In genomic region chr17:48325093-48325492, GRCm38 (mm10) we compare ENCODE assay signal across 25 mouse cellular contexts. TPM values are rescaled to one million over a fixed set of nuclear protein-coding genes. Genes with fewer than 3 reads are reported as not detected.
DNase-seq lines count a peak whose midpoint lies in the region; ATAC-seq and TF ChIP-seq lines count a peak whose summit lies in the region.
"Had no signal": no experiment of that assay in that cellular context is flagged by ENCODE, and none has a peak within 500 bp of the region (broad histone marks: within the 10 kb centered on the region; RNA-seq: fewer than 3 reads in every experiment).

No protein-coding gene starts in this region.

- H3K79me2 ChIP-seq in CH12.LX (replicated peaks; ENCODE audit: control insufficient read depth, extremely low read depth, insufficient read depth, poor library complexity, severe bottlenecking): no peaks in the 10 kb centered on the region

- dilution Hi-C loops in CH12.LX (cut with MboI; ENCODE audit: extremely low pct_ligation_motif_present, extremely low pct_unique_long_range_greater_than_20kb, low sequenced_read_pairs): no loop called here

- TF ChIP-seq EP300 in liver, postnatal 0 days (IDR thresholded peaks at IDR 0.05; ENCODE audit: low read depth): no peak
- no peak for TF ChIP-seq EP300 in CH12.LX (IDR thresholded peaks at IDR 0.05; ENCODE audit: low read length)

- 85% methylated on average over 6 of the region's 6 CpGs for WGBS in liver, postnatal 0 days (ENCODE audit: insufficient replicate concordance)
- 86% methylated on average over 6 of the region's 6 CpGs for WGBS in bone marrow, adult 2 months
- 92% methylated on average over 6 of the region's 6 CpGs for WGBS in cerebellum, adult 2 months

- in situ Hi-C loops in CH12.LX (cut with MboI; ENCODE audit: low pct_ligation_motif_present, low pct_unique_long_range_greater_than_20kb, low sequenced_read_pairs): no loop called here

- H3K9me3 ChIP-seq in liver, postnatal 0 days (ENCODE audit: low read length): no peaks in the 10 kb centered on the region
- no peaks in the 10 kb centered on the region for H3K9me3 ChIP-seq in CH12.LX (replicated peaks; ENCODE audit: low read length)
- H3K9me3 ChIP-seq: embryonic facial prominence, embryonic 10.5 days; embryonic facial prominence, embryonic 12.5 days; forebrain, embryonic 13.5 days; forebrain, embryonic 15.5 days; G1E had no signal

- TF ChIP-seq POLR2A in CH12.LX (IDR thresholded peaks at IDR 0.05; ENCODE audit: low read depth, low read length): no peak
- TF ChIP-seq POLR2A in bone marrow, adult 2 months (IDR thresholded peaks at IDR 0.05; ENCODE audit: borderline replicate concordance, control insufficient read depth, low read depth, low read length): no peak
- TF ChIP-seq POLR2A in cerebellum, adult 2 months (IDR thresholded peaks at IDR 0.05; ENCODE audit: borderline replicate concordance, insufficient read depth, low read length): no peak

- ATAC-seq in liver, postnatal 0 days: no peak
- ATAC-seq: forebrain, embryonic 13.5 days; forebrain, embryonic 15.5 days; forebrain, postnatal 0 days; Patski had no signal

- H3K4me2 ChIP-seq in liver, postnatal 0 days (ENCODE audit: low read depth, low read length): peak overlapping the region; percentile 22; the same call in 1 of the 2 replicates
- no peak overlapping the region for H3K4me2 ChIP-seq in CH12.LX (ENCODE audit: insufficient read depth, low read depth, poor library complexity, severe bottlenecking)
- H3K4me2 ChIP-seq: embryonic facial prominence, embryonic 12.5 days; forebrain, embryonic 13.5 days; forebrain, embryonic 15.5 days had no signal

- H3K4me1 ChIP-seq in liver, postnatal 0 days (ENCODE audit: insufficient read depth): peaks cover 17% of the 10 kb centered on the region
- peaks cover 3 to 27% of the 10 kb centered on the region in 2 experiments; a peak in 3 of 4 replicates for H3K4me1 ChIP-seq in CH12.LX (ENCODE audit: control insufficient read depth in 1 of 2, insufficient read depth in 2 of 2)
- peaks cover 7% of the 10 kb centered on the region; the same call in 1 of the 2 replicates for H3K4me1 ChIP-seq in bone marrow, adult 2 months (ENCODE audit: control insufficient read depth, insufficient read depth, low read length)
- H3K4me1 ChIP-seq in cerebellum, adult 2 months (ENCODE audit: control insufficient read depth, insufficient read depth, low read length): no peaks in the 10 kb centered on the region
- H3K4me1 ChIP-seq: embryonic facial prominence, embryonic 12.5 days; forebrain, embryonic 13.5 days; forebrain, embryonic 15.5 days had no signal

- TF ChIP-seq CTCF in liver, postnatal 0 days (IDR thresholded peaks at IDR 0.05; ENCODE audit: low read depth): no peak
- no peak for TF ChIP-seq CTCF in CH12.LX (conservative IDR thresholded peaks at IDR 0.05 in 1 of 2, IDR thresholded peaks at IDR 0.05 in 1 of 2; ENCODE audit: low read depth in 2 of 2, low read length in 2 of 2)
- TF ChIP-seq CTCF in bone marrow, adult 2 months (IDR thresholded peaks at IDR 0.05; ENCODE audit: control insufficient read depth, insufficient read depth, low read length): no peak
- TF ChIP-seq CTCF in cerebellum, adult 2 months (IDR thresholded peaks at IDR 0.05; ENCODE audit: borderline replicate concordance, insufficient read depth, low read depth, low read length): no peak

- no peaks in the 10 kb centered on the region for H3K36me3 ChIP-seq in liver, postnatal 0 days (replicated peaks; ENCODE audit: insufficient read depth, low read length)
- H3K36me3 ChIP-seq in CH12.LX (replicated peaks in 1 of 2; ENCODE audit: control insufficient read depth in 1 of 2, insufficient read depth in 1 of 2, low read length in 1 of 2): peaks cover 0 to 7% of the 10 kb centered on the region in 2 experiments
- H3K36me3 ChIP-seq: embryonic facial prominence, embryonic 10.5 days; embryonic facial prominence, embryonic 12.5 days; forebrain, embryonic 15.5 days had no signal

- no peak overlapping the region for H3K4me3 ChIP-seq in liver, postnatal 0 days (ENCODE audit: low read depth, low read length)
- H3K4me3 ChIP-seq in CH12.LX (replicated peaks in 1 of 3; ENCODE audit: low read depth in 2 of 3, low read length in 2 of 3, poor library complexity in 1 of 3): no peak overlapping the region
- no peak overlapping the region for H3K4me3 ChIP-seq in bone marrow, adult 2 months (replicated peaks; ENCODE audit: control insufficient read depth, low read depth, low read length)
- H3K4me3 ChIP-seq in cerebellum, adult 2 months (replicated peaks; ENCODE audit: insufficient read depth, low read depth, low read length): no peak overlapping the region
- H3K4me3 ChIP-seq: embryonic facial prominence, embryonic 10.5 days; embryonic facial prominence, embryonic 12.5 days; forebrain, embryonic 13.5 days; forebrain, embryonic 15.5 days had no signal

- TF ChIP-seq RAD21 in CH12.LX (IDR thresholded peaks at IDR 0.05; ENCODE audit: low read depth, low read length): no peak

- DNase-seq in liver, postnatal 0 days: no peak
- no peak for DNase-seq in liver
- no peak for DNase-seq in CH12.LX (ENCODE audit: extremely low read depth)
- no peak for DNase-seq in gastrocnemius, postnatal 4 days (ENCODE audit: low spot score in 2 of 2)
- DNase-seq in cerebellum, adult 2 months: no peak
- DNase-seq: adrenal gland, adult 8-10 months; adrenal gland, postnatal 14 days; adrenal gland, postnatal 36 days; B cell, adult 2 months; cerebellum, adult 11 months; cerebellum, adult 18-20 months; cerebellum, adult 9-10 months; cerebellum, postnatal 10 days; cerebellum, postnatal 25 days; forebrain, postnatal 0 days had no signal

- H3K27ac ChIP-seq in liver, postnatal 0 days (ENCODE audit: low read depth): peak overlapping the region; percentile 51; the same call in 1 of the 2 replicates
- no peak overlapping the region for H3K27ac ChIP-seq in CH12.LX (ENCODE audit: insufficient read depth, low read depth)
- H3K27ac ChIP-seq in bone marrow, adult 2 months (ENCODE audit: control insufficient read depth, insufficient read depth, low read depth, low read length, poor library complexity): peak overlapping the region; percentile 71
- no peak overlapping the region for H3K27ac ChIP-seq in cerebellum, adult 2 months (ENCODE audit: insufficient read depth, low read length)
- H3K27ac ChIP-seq: embryonic facial prominence, embryonic 10.5 days; embryonic facial prominence, embryonic 12.5 days; forebrain, embryonic 13.5 days; forebrain, embryonic 15.5 days had no signal

- H3K27me3 ChIP-seq in liver, postnatal 0 days (ENCODE audit: insufficient read depth, low read length): no peaks in the 10 kb centered on the region
- peaks cover 5% of the 10 kb centered on the region for H3K27me3 ChIP-seq in CH12.LX (replicated peaks)
- no peaks in the 10 kb centered on the region for H3K27me3 ChIP-seq in cerebellum, adult 2 months (ENCODE audit: control insufficient read depth, insufficient read depth, low read length)
- H3K27me3 ChIP-seq: embryonic facial prominence, embryonic 12.5 days; forebrain, embryonic 13.5 days; forebrain, embryonic 15.5 days had no signal

- no peak overlapping the region for H3K9ac ChIP-seq in liver, postnatal 0 days (replicated peaks)
- H3K9ac ChIP-seq in CH12.LX (ENCODE audit: insufficient read depth, low read depth): no peak overlapping the region
- H3K9ac ChIP-seq: embryonic facial prominence, embryonic 12.5 days; forebrain, embryonic 13.5 days; forebrain, embryonic 15.5 days; forebrain, postnatal 0 days had no signal

TF ChIP-seq in CH12.LX, 34 proteins besides CTCF, POLR2A, EP300 and RAD21:
- TF ChIP-seq MAFK (IDR thresholded peaks at IDR 0.05; ENCODE audit: insufficient replicate concordance, low read length) (peak; percentile 78), ZKSCAN1 (IDR thresholded peaks at IDR 0.05; ENCODE audit: borderline replicate concordance, low read depth, low read length) (no peak), JUND (conservative IDR thresholded peaks at IDR 0.05; ENCODE audit: low read depth, low read length) (no peak), ELF1 (IDR thresholded peaks at IDR 0.05; ENCODE audit: low read depth, low read length) (no peak), CHD2 (IDR thresholded peaks at IDR 0.05; ENCODE audit: low read length) (no peak), E2F4 (IDR thresholded peaks at IDR 0.05; ENCODE audit: insufficient replicate concordance, low read depth, low read length) (no peak)

RNA-seq across cellular contexts. Expression of gene B430306N03Rik, which starts 9.2 kb away (rescaled TPM):
- 4.7 and 5.1 TPM in 2 replicates for polyA plus RNA-seq in liver, postnatal 0 days (2015; fragmentation: Nextera tagmentation; extraction: Ambion mirVana)
- total RNA-seq in CH12.LX (2012; rRNA removed) (0.08 TPM in 1 of 2 replicates, not detected in the other), CH12.LX (2014; rRNA removed) (0.21 and 0.35 TPM in 2 replicates)
- 1.0 and 1.6 TPM in 2 replicates for polyA plus RNA-seq in CH12.LX (2012; ENCODE audit: insufficient read length, low read depth)
- 14.0 and 32.4 TPM in 2 replicates for polyA plus RNA-seq in bone marrow, adult 2 months (2011; ENCODE audit: insufficient read depth, insufficient read length, low replicate concordance, missing spikeins)
- under 1 TPM; 0.13 to 0.27 TPM for total RNA-seq in gastrocnemius, postnatal 4 days (2021)
- polyA plus RNA-seq in cerebellum, adult 2 months (2012; rRNA removed): 0.02 and 0.11 TPM in 2 replicates
- polyA plus RNA-seq: embryonic facial prominence, embryonic 10.5 days; forebrain, embryonic 11.5 days had no signal

RNA-seq across cellular contexts. Expression of gene Trem2, which starts 21.1 kb away (rescaled TPM):
- 5.6 and 6.3 TPM in 2 replicates for polyA plus RNA-seq in liver, postnatal 0 days (2015; fragmentation: Nextera tagmentation; extraction: Ambion mirVana)
- not detected in 2 replicates for total RNA-seq in CH12.LX (2012; rRNA removed)
- total RNA-seq in CH12.LX (2014; rRNA removed): not detected in 2 replicates
- not detected in 2 replicates for polyA plus RNA-seq in CH12.LX (2012; ENCODE audit: insufficient read length, low read depth)
- polyA plus RNA-seq in bone marrow, adult 2 months (2011; ENCODE audit: insufficient read depth, insufficient read length, low replicate concordance, missing spikeins): 4.0 and 6.2 TPM in 2 replicates
- total RNA-seq in gastrocnemius, postnatal 4 days (2021): 1 to 10 TPM; 3.7 to 4.1 TPM
- polyA plus RNA-seq in cerebellum, adult 2 months (2012; rRNA removed): 8.6 and 12.2 TPM in 2 replicates
- polyA plus RNA-seq: activated CD4-positive, CD25-positive, alpha-beta regulatory T cell, adult 4 months; CD4-positive, CD25-positive, alpha-beta regulatory T cell, adult 4 months had no signal

RNA-seq across cellular contexts. Expression of gene Treml2, which starts 25.8 kb away (rescaled TPM):
- 2.0 and 2.7 TPM in 2 replicates for polyA plus RNA-seq in liver, postnatal 0 days (2015; fragmentation: Nextera tagmentation; extraction: Ambion mirVana)
- 1.3 and 2.4 TPM in 2 replicates for total RNA-seq in CH12.LX (2012; rRNA removed)
- 5.5 and 6.4 TPM in 2 replicates for total RNA-seq in CH12.LX (2014; rRNA removed)
- 9.8 and 10.2 TPM in 2 replicates for polyA plus RNA-seq in CH12.LX (2012; ENCODE audit: insufficient read length, low read depth)
- polyA plus RNA-seq in bone marrow, adult 2 months (2011; ENCODE audit: insufficient read depth, insufficient read length, low replicate concordance, missing spikeins): 56.4 and 152 TPM in 2 replicates
- total RNA-seq in gastrocnemius, postnatal 4 days (2021): under 1 TPM; 0.15 to 0.29 TPM
- 0.25 TPM in 2 replicates for polyA plus RNA-seq in cerebellum, adult 2 months (2012; rRNA removed)
- polyA plus RNA-seq: Patski had no signal

RNA-seq across cellular contexts. Expression of gene Treml1, which starts 34.6 kb away (rescaled TPM):
- polyA plus RNA-seq in liver, postnatal 0 days (2015; fragmentation: Nextera tagmentation; extraction: Ambion mirVana): 17.3 and 18.8 TPM in 2 replicates
- total RNA-seq in CH12.LX (2012; rRNA removed) (not detected in 2 replicates), CH12.LX (2014; rRNA removed) (not detected in 2 replicates)
- polyA plus RNA-seq in CH12.LX (2012; ENCODE audit: insufficient read length, low read depth): not detected in 2 replicates
- polyA plus RNA-seq in bone marrow, adult 2 months (2011; ENCODE audit: insufficient read depth, insufficient read length, low replicate concordance, missing spikeins): 58.8 and 115 TPM in 2 replicates
- total RNA-seq in gastrocnemius, postnatal 4 days (2021): under 1 TPM in 1 of 2 experiments, not detected in 1; 0.52 TPM
- polyA plus RNA-seq in cerebellum, adult 2 months (2012; rRNA removed): 0.11 and 0.27 TPM in 2 replicates
- total RNA-seq: forebrain, postnatal 0 days had no signal
- polyA plus RNA-seq: activated CD4-positive, CD25-positive, alpha-beta regulatory T cell, adult 4 months; CD4-positive, CD25-positive, alpha-beta regulatory T cell, adult 4 months; forebrain, postnatal 0 days; Patski had no signal

Comparison
In these comparisons a context has a peak if more than half of its experiments do, and no peak if none do; other contexts are left out.
1. H3K27ac ChIP-seq: peak in liver, postnatal 0 days (single experiment) and bone marrow, adult 2 months (single experiment); none in CH12.LX (single experiment) and cerebellum, adult 2 months (single experiment).